Mouse (Mus musculus) layer of hippocampus, adult 18-20 months (tissue): ENCODE results near the gene Mki67. TPM values are rescaled to one million over a fixed set of nuclear protein-coding genes. Genes with fewer than 3 reads are reported as not detected.

Experiments
- total RNA-seq, 2 experiments: library from RNA; stranded (reverse); gene quantifications; 2 replicates each; pipeline ENCODE4 v1.2.3; 2021

Mki67 gene
- total RNA-seq, 2 experiments from 2014 or later, result 0.20 to 0.23 TPM

Other genes with a start within 250 kb of the Mki67 start
- gene Clrn3, start 187.7 kb downstream of the Mki67 start, total RNA-seq, result not detected
- 10 to 100 TPM; 47.1 to 49.3 TPM for gene Ptpre, start 178.9 kb downstream of the Mki67 start, total RNA-seq